Mouse (Mus musculus) embryo, embryonic 11 days (tissue): ENCODE data around the gene Tbc1d19.

Source experiments
- DNase-seq: peaks from one replicate; pipeline ENCODE4 v3.0.0-alpha.2; 2015

Gene Tbc1d19

GRCm38 (mm10) chr5:53920416-53920815, 111.0 kb downstream of the Tbc1d19 start:
- DNase-seq, result no peak

- DNase-seq, result no peak
Measured at GRCm38 (mm10) chr5:53922149-53922904, 112.9 kb downstream of the Tbc1d19 start.

- DNase-seq, result no peak
Measured at GRCm38 (mm10) chr5:53924005-53924404, 114.6 kb downstream of the Tbc1d19 start.

- no peak for DNase-seq
Measured at GRCm38 (mm10) chr5:53926301-53926855, 117.0 kb downstream of the Tbc1d19 start.

- DNase-seq, result no peak
Measured at GRCm38 (mm10) chr5:53927886-53928285, 118.5 kb downstream of the Tbc1d19 start.

- no peak for DNase-seq
Measured at GRCm38 (mm10) chr5:53928537-53928936, 119.1 kb downstream of the Tbc1d19 start.

GRCm38 (mm10) chr5:53929205-53929614, 119.8 kb downstream of the Tbc1d19 start:
- no peak for DNase-seq

GRCm38 (mm10) chr5:53929814-53930213, 120.4 kb downstream of the Tbc1d19 start:
- DNase-seq, result no peak

- DNase-seq, result no peak
Measured at GRCm38 (mm10) chr5:53931011-53931410, 121.6 kb downstream of the Tbc1d19 start.

GRCm38 (mm10) chr5:53933628-53934027, 124.2 kb downstream of the Tbc1d19 start:
- no peak for DNase-seq

- DNase-seq, result no peak
Measured at GRCm38 (mm10) chr5:53934040-53934439, 124.6 kb downstream of the Tbc1d19 start.

GRCm38 (mm10) chr5:53934826-53935225, 125.4 kb downstream of the Tbc1d19 start:
- no peak for DNase-seq

GRCm38 (mm10) chr5:53937187-53937586, 127.8 kb downstream of the Tbc1d19 start:
- DNase-seq, result no peak

- DNase-seq, result no peak
Measured at GRCm38 (mm10) chr5:53939026-53939425, 129.6 kb downstream of the Tbc1d19 start.

- no peak for DNase-seq
Measured at GRCm38 (mm10) chr5:53941322-53942024, 132.1 kb downstream of the Tbc1d19 start.

GRCm38 (mm10) chr5:53942332-53942731, 132.9 kb downstream of the Tbc1d19 start:
- no peak for DNase-seq

GRCm38 (mm10) chr5:53943321-53943857, 134.0 kb downstream of the Tbc1d19 start:
- DNase-seq, result no peak

GRCm38 (mm10) chr5:53946747-53947146, 137.3 kb downstream of the Tbc1d19 start:
- DNase-seq, result no peak

- no peak for DNase-seq
Measured at GRCm38 (mm10) chr5:53947549-53948183, 138.3 kb downstream of the Tbc1d19 start.

- no peak for DNase-seq
Measured at GRCm38 (mm10) chr5:53948606-53949266, 139.3 kb downstream of the Tbc1d19 start.

- DNase-seq, result no peak
Measured at GRCm38 (mm10) chr5:53950189-53950588, 140.8 kb downstream of the Tbc1d19 start.

- DNase-seq, result no peak
Measured at GRCm38 (mm10) chr5:53953216-53953615, 143.8 kb downstream of the Tbc1d19 start.
